Mouse (Mus musculus) lung, embryonic 16.5 days (tissue): ENCODE measurements around the gene Rgl2. TPM values are rescaled to one million over a fixed set of nuclear protein-coding genes. Genes with fewer than 3 reads are reported as not detected.
A peak's percentile ranks its signal among the peaks of the same experiment; 100 is the strongest.

ENCODE experiments used
- ATAC-seq: fragments of 200-750 bp; cut with Nextera tagmentation; 2 replicates; pipeline ENCODE4 v1.8.0; 2017; ENCODE audit warnings: low read depth, mild to moderate bottlenecking, moderate library complexity
- H3K27ac ChIP-seq: fragments of 300-500 bp; sonication (generic); 2 replicates; pipeline ENCODE4 v1.5.1; 2014; ENCODE audit warnings: mild to moderate bottlenecking, control low read depth, low read length
- H3K27me3 ChIP-seq: fragments of 300-500 bp; sonication (generic); 2 replicates; pipeline ENCODE4 v1.6.1; 2014; ENCODE audit warnings: low read depth, low read length, mixed read lengths; ENCODE audit not compliant: control insufficient read depth, insufficient read depth
- H3K36me3 ChIP-seq: fragments of 300-500 bp; sonication (generic); 2 replicates; pipeline ENCODE4 v1.6.1; 2014; ENCODE audit warnings: low read length; ENCODE audit not compliant: control insufficient read depth, insufficient read depth
- H3K4me1 ChIP-seq: fragments of 300-500 bp; sonication (generic); replicated peaks from 2 replicates; pipeline ENCODE4 v1.6.1; 2014; ENCODE audit warnings: low read length, mixed read lengths; ENCODE audit not compliant: control insufficient read depth, insufficient read depth
- H3K4me2 ChIP-seq: fragments of 300-500 bp; sonication (generic); 2 replicates; pipeline ENCODE4 v1.6.1; 2014; ENCODE audit warnings: low read depth, low read length, control low read depth
- H3K4me3 ChIP-seq: fragments of 300-500 bp; sonication (generic); 2 replicates; pipeline ENCODE4 v1.5.1; 2014; ENCODE audit warnings: mild to moderate bottlenecking, low read length, control low read depth
- H3K9ac ChIP-seq: fragments of 300-500 bp; sonication (generic); 2 replicates; pipeline ENCODE4 v1.6.1; 2014; ENCODE audit warnings: low read length, control low read depth
- H3K9me3 ChIP-seq: fragments of 300-500 bp; sonication (generic); 2 replicates; pipeline ENCODE4 v1.6.1; 2016; ENCODE audit warnings: low read length; ENCODE audit not compliant: control insufficient read depth
- WGBS: fragments of 180-500 bp; shearing (Covaris S2); extraction: QIAGEN DNeasy Blood & Tissue Kit; methylation state at CpG from one replicate; pipeline ENCODE4 v1.1.7; 2014; 5-methylcytosine and 5-hydroxymethylcytosine counted together
- polyA plus RNA-seq: library from polyadenylated mRNA; unstranded; fragments of >200 nt; fragmentation: Nextera tagmentation; extraction: Ambion mirVana; gene quantifications from 2 replicates; pipeline ENCODE4 v1.2.1, GENCODE M21; 2015

The Rgl2 gene
- polyA plus RNA-seq, 1 experiment from 2014 or later, result 49.5 TPM

- H3K36me3 ChIP-seq, result peaks cover 29% of the 10 kb centered on the region
- no peak within 1 kb of the TSS for H3K27ac ChIP-seq
Observed at GRCm38 (mm10) chr17:33940206-33940805, 11.0 kb downstream of the Rgl2 start, which contains the start of the genes Pfdn6 and Wdr46. Pfdn6 (minus strand) TSS chr17:33940343. Wdr46 (plus strand) TSS chr17:33940660.

DNA sequence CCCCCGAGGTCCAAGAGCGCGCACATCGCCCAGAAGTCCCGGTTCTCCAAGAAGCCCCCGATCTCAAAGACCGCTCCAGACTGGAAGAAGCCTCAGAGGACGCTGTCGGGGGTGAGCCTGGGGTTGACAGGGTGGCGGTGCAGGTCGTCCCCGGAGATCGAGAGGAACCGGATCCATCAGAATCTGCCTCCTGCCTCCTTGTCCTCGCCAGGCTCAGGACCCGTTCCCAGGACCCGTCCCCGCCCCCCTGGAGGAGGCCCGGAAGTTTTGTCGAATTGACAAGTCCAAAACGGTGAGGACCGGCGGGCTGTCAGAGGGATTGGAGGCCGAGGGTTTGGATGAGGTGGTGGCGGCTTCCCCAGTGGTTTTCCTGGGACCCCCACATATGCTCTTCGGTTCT, 11.6 kb downstream of the Rgl2 start:
- H3K9me3 ChIP-seq, result no peaks in the 10 kb centered on the region
- H3K4me2 ChIP-seq, result peak overlapping the region; percentile 76
- under 1% methylated on average over 26 of the region's 26 CpGs for WGBS
- H3K9ac ChIP-seq, result peak overlapping the region; percentile 85
- H3K27ac ChIP-seq, result no peak overlapping the region
- peaks cover 17% of the 10 kb centered on the region for H3K4me1 ChIP-seq
- no peaks in the 10 kb centered on the region for H3K27me3 ChIP-seq
- peaks cover 26% of the 10 kb centered on the region for H3K36me3 ChIP-seq
- ATAC-seq, result 0 out of 2 replicates have a peak, but pooled peaks have one; percentile 2
- H3K4me3 ChIP-seq, result peak overlapping the region; percentile 89

More at GRCm38 (mm10) chr17:33940206-33940805, 11.0 kb downstream of the Rgl2 start, which contains the start of the genes Pfdn6 and Wdr46:
- Histone ChIP-seq H3K4me2 (peak within 1 kb of the TSS; percentile 76), H3K4me3 (peak within 1 kb of the TSS; percentile 89), H3K27me3 (no peaks in the 10 kb centered on the region), H3K9me3 (no peaks in the 10 kb centered on the region), H3K9ac (peak within 1 kb of the TSS; percentile 85), H3K4me1 (peaks cover 17% of the 10 kb centered on the region)
- ATAC-seq, result peak; percentile 91
- WGBS, result under 1% methylated on average over 36 of the region's 36 CpGs

- no peak for ATAC-seq
- H3K4me2 ChIP-seq, result peak overlapping the region; percentile 76
- peaks cover 17% of the 10 kb centered on the region for H3K4me1 ChIP-seq
- peak overlapping the region; percentile 85 for H3K9ac ChIP-seq
- no peaks in the 10 kb centered on the region for H3K27me3 ChIP-seq
- WGBS, result 43% methylated on average over 19 of the region's 19 CpGs
- H3K36me3 ChIP-seq, result peaks cover 28% of the 10 kb centered on the region
- peak overlapping the region; percentile 89 for H3K4me3 ChIP-seq
- H3K27ac ChIP-seq, result no peak overlapping the region
- H3K9me3 ChIP-seq, result no peaks in the 10 kb centered on the region
Observed at GRCm38 (mm10) chr17:33941381-33941780, 12.0 kb downstream of the Rgl2 start.

- ATAC-seq, result no peak
- Histone ChIP-seq H3K4me1 (peaks cover 17% of the 10 kb centered on the region), H3K9me3 (no peaks in the 10 kb centered on the region), H3K9ac (no peak overlapping the region), H3K27me3 (no peaks in the 10 kb centered on the region), H3K4me2 (no peak overlapping the region), H3K27ac (no peak overlapping the region), H3K36me3 (peaks cover 21% of the 10 kb centered on the region), H3K4me3 (no peak overlapping the region)
- 91% methylated on average over 15 of the region's 15 CpGs for WGBS
Observed at GRCm38 (mm10) chr17:33943454-33943853, 14.1 kb downstream of the Rgl2 start.

- Histone ChIP-seq H3K27me3 (no peaks in the 10 kb centered on the region), H3K27ac (no peak overlapping the region), H3K4me2 (no peak overlapping the region), H3K4me1 (peaks cover 18% of the 10 kb centered on the region), H3K4me3 (no peak overlapping the region), H3K9me3 (no peaks in the 10 kb centered on the region), H3K9ac (no peak overlapping the region), H3K36me3 (peaks cover 25% of the 10 kb centered on the region)
- 84% methylated on average over 10 of the region's 10 CpGs for WGBS
- ATAC-seq, result no peak
Observed at GRCm38 (mm10) chr17:33947430-33948089, 18.2 kb downstream of the Rgl2 start.

DNA sequence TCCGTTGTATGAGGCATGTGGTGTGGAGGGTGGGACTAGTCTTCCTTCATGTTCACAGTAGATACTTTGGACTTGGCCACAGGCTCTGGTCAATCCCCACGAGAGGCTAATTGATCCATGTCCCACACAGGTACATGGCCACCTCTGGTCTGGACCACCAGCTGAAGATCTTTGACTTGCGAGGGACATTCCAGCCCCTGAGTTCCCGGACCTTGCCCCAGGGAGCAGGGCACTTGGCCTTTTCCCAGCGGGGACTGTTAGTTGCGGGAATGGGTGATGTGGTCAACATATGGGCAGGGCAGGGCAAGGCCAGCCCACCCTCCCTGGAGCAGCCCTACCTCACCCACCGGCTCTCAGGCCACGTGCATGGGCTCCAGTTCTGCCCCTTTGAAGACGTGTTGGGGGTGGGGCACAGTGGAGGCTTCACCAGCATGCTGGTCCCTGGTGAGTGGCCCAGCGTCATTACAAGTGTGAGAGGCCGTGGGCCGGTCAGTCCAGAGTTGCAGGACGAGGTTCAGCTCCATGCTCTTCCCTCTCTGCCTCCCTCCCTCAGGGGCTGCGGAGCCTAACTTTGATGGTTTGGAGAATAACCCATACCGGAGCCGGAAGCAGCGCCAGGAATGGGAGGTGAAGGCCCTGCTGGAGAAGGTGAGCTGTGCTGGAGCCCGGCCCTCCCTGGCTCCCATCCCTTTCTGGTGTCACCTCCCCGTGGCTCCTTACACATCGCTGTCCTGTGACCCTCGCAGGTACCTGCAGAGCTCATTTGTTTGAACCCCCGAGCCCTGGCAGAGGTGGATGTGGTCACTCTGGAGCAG, 19.0 kb downstream of the Rgl2 start:
- Histone ChIP-seq H3K27ac (no peak overlapping the region), H3K27me3 (no peaks in the 10 kb centered on the region), H3K9me3 (no peaks in the 10 kb centered on the region), H3K4me3 (no peak overlapping the region), H3K4me2 (no peak overlapping the region), H3K9ac (no peak overlapping the region), H3K4me1 (peaks cover 25% of the 10 kb centered on the region), H3K36me3 (peaks cover 28% of the 10 kb centered on the region)
- 81% methylated on average over 22 of the region's 22 CpGs for WGBS
- ATAC-seq, result no peak

GRCm38 (mm10) chr17:33948905-33949537, 19.7 kb downstream of the Rgl2 start:
- no peaks in the 10 kb centered on the region for H3K27me3 ChIP-seq
- H3K9me3 ChIP-seq, result no peaks in the 10 kb centered on the region
- no peak overlapping the region for H3K9ac ChIP-seq
- no peak for ATAC-seq
- no peak overlapping the region for H3K4me2 ChIP-seq
- 86% methylated on average over 19 of the region's 19 CpGs for WGBS
- H3K27ac ChIP-seq, result no peak overlapping the region
- peaks cover 32% of the 10 kb centered on the region for H3K4me1 ChIP-seq
- H3K36me3 ChIP-seq, result peaks cover 27% of the 10 kb centered on the region
- H3K4me3 ChIP-seq, result no peak overlapping the region

- Histone ChIP-seq H3K27me3 (no peaks in the 10 kb centered on the region), H3K36me3 (peaks cover 24% of the 10 kb centered on the region), H3K4me3 (peak overlapping the region; percentile 50), H3K27ac (no peak overlapping the region), H3K4me1 (peaks cover 39% of the 10 kb centered on the region), H3K4me2 (peak overlapping the region; percentile 80), H3K9ac (peak overlapping the region; percentile 68; the same call in 1 of the 2 replicates), H3K9me3 (no peaks in the 10 kb centered on the region)
- 70% methylated on average over 10 of the region's 10 CpGs for WGBS
- no peak for ATAC-seq
Observed at GRCm38 (mm10) chr17:33950131-33950625, 20.8 kb downstream of the Rgl2 start.
